Mouse (Mus musculus) layer of hippocampus, adult 8-10 months (tissue): Measurements from ENCODE around the gene Mfsd13b. TPM values are rescaled to one million over a fixed set of nuclear protein-coding genes. Genes with fewer than 3 reads are reported as not detected.
A peak's percentile ranks its signal among the peaks of the same experiment; 100 is the strongest.
"Not testable (repeated sequence)": the region's sequence is repeated elsewhere in the genome, so short reads cannot be mapped to it uniquely, and the experiment has no call there.

Source experiments
- DNase-seq, 2 experiments: peaks; one replicate each; pipeline ENCODE4 v3.0.0; 2022; ENCODE audit warnings: low spot score in 2 of 2
- total RNA-seq, 4 experiments: library from RNA; stranded (reverse); gene quantifications; 2 replicates each; pipeline ENCODE4 v1.2.4; 2022

The Mfsd13b gene
- total RNA-seq, 4 experiments from 2014 or later, result 0.92 to 3.2 (median 1.4) TPM

DNA sequence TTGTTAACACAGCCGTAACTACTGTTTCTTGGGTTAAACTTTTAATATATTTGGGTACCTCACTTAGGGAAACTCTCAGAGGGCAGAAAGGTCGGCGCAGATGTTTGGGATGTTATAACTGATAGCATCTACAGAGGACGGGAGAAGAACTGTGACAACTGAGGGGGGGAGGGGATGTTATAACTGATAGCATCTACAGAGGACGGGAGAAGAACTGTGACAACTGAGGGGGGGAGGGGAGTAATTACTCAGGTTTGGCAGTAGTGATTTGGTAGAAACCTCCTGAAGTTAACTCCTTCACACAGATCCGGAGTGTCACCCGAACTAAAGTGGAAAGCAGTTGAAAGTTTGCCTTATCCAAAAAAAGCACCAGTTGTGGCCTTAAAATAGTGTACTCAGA, 659 bp downstream of the Mfsd13b start:
- no peak for DNase-seq

DNA sequence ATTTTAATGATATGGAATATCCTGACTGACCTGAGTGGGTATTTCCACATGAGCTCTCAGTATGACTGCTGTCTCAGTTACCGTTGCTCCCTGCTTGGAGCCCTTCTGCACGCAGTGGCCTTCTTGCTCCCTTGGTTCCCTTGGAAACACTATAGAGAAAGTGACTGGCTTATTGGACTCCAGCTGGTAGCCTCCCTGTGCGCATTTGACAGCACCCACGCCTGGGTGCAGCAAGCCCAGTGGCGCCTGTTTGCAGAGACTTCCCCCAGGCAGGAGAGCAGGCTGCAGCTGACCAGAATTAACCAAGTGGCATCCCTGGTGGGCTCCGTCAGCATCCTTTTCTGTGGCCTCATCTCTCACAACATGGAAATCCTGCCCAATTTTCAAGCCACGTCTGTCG, 8.9 kb downstream of the Mfsd13b start:
- peak in 1 of 2 experiments; percentile 22 for DNase-seq

GRCm38 (mm10) chr7:120999021-120999530, 16.8 kb downstream of the Mfsd13b start:
- no peak for DNase-seq

GRCm38 (mm10) chr7:121000065-121000822, 17.9 kb downstream of the Mfsd13b start:
- no peak for DNase-seq

DNA sequence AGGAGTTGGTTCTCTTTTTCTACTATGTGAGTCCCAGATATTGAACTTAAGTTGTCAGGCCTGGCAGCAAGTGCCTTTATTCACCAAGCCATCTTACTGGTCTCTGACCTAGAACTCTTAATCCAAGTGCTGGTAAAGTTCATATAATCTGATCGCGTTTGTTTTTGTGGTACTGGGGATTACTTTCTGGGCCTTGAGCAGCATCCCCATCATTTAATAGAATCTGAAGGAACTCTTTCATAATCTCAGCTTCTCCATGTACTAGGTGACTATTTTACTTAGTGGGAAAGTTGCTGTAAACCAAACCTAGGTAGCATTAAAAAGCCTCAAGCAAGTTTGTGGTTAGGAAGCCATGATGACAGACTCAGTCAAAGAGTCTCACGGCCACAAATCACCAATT, 19.6 kb downstream of the Mfsd13b start:
- DNase-seq, result no peak

GRCm38 (mm10) chr7:121002407-121002928, 20.2 kb downstream of the Mfsd13b start:
- DNase-seq, result no peak

GRCm38 (mm10) chr7:121003793-121004418, 21.6 kb downstream of the Mfsd13b start:
- DNase-seq, result no peak

GRCm38 (mm10) chr7:121011794-121012689, 29.7 kb downstream of the Mfsd13b start:
- no peak for DNase-seq

GRCm38 (mm10) chr7:121014486-121014885, 32.2 kb downstream of the Mfsd13b start:
- DNase-seq, result no peak

DNA sequence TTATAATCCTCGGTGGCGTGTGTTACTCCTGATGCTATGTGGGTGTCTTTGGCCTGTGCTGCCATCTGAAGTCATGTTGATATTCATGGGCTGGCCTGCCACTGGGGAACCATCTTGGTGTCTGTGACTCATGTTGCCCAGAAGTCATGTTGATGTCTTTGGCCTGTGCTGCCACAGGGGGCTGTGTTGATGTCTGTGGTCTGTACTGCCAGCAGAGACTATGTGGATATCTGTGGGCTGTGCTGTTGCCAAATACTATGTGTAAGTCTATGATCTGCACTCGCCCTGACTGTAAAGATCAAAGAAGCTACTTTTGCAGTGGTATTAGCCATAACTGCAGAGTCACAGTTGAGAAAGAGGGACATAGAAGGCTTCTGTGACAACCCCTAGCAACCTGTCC, 36.5 kb downstream of the Mfsd13b start:
- DNase-seq, result no peak

- no peak for DNase-seq
These were observed 38.0 kb downstream of the Mfsd13b start for GRCm38 (mm10) chr7:121020277-121020676.

DNA sequence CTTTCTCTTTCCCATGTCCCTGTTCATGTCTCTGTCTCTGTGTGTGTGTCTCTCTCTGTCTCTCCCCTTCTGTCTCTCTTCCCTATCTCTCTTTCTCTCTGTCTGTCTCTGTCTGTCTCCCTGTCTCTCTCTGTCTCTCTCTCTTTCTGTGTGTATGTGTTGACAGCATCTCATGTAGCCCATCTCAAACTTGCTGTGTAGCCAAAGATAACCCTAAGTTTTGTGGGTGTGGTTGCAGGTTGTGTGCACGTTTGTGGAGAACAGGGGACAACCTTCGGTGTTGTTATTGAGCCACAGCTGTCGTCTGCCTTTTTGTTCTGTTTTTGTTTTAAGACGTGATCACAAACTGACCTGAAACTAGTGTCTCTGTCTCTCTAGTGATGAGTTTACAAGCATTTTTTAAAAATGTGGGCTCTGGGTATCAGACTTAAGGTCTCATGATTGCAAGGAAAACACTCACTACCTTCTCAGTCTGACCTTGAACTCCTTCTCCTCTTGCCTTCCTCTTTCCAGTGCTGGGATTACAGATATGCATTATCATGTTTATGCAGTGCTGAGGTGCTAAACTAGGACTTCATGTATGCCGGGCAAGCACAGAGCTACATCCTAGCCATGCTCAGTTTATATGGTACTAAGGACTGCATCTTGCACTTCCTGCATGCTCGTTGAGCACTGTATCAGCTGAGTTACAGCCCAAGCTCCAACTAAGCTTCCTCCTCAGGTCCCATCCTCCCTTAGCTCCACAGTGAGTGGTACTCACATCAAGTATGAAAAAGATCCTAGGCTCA, 43.1 kb downstream of the Mfsd13b start:
- no peak for DNase-seq

- DNase-seq, result no peak
These were observed 44.0 kb downstream of the Mfsd13b start for GRCm38 (mm10) chr7:121026300-121026699.

GRCm38 (mm10) chr7:121029947-121030346, 47.6 kb downstream of the Mfsd13b start:
- not testable (repeated sequence) for DNase-seq

DNA sequence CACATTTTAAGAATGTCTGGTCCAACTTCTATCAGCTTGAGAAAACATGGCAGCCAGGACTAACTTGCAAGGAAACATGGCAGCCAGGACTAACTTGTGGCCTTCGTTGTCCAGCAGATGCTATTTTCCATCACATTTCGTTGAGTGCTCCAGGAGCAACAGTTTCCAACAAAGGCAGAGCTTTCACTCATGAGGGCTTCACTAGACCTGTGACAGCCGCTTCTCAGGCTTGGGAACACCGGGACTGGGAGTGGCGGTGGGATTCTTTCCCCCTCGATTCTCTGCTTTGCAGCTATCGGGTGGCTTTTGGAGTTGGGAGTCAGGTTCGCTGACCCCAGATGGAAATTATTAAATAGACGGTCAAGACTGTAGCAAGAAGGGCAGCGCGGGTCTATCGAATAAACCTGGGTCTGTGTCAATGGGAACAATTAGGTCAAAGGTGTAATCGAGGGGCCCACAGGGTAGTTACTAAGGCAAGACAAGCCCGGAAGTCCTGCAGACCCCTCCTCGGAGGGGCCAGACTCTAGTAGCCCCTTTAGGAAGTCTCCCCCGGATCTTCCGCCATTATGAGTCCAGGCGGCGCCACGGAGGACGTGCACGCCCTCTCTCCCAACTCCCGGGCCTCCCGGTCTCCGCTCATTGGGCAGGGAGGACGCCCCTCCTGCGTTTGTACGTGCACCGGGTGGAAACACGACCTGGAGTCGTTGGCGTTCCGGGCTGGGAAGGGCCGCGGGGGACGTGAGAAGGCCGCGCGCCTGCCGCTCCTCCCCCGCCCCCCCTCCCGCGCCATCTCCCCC, 51.7 kb downstream of the Mfsd13b start, which contains the start of gene Mettl9:
Mettl9 (plus strand) TSS at position 590 of the 797 bp plus-strand sequence.
- peak; percentile 87 to 88 for DNase-seq

- peak; percentile 39 to 50 for DNase-seq
These were observed 52.4 kb downstream of the Mfsd13b start for GRCm38 (mm10) chr7:121034701-121035141.

GRCm38 (mm10) chr7:121035161-121035721, 52.9 kb downstream of the Mfsd13b start:
- DNase-seq, result peak in 1 of 2 experiments; percentile 15

DNA sequence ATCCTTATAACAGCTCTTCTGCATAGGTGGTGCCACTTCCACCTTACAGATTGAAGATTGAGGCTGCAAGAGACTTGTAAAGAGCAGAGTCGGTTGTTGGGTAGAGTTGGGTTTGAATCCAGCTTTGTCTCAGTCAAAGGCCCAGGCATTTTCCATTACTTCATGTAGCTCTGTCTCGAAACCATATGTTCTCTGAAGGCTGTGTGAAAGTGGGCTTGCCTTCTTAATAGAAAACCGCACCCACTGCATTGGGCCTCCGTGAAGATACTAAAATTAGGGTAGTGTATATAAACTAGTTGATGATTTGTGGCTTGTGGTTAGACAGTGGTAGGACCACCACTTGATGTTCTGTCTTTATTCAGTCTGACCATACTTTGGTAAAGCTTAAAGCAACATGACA, 58.3 kb downstream of the Mfsd13b start:
- DNase-seq, result no peak

DNA sequence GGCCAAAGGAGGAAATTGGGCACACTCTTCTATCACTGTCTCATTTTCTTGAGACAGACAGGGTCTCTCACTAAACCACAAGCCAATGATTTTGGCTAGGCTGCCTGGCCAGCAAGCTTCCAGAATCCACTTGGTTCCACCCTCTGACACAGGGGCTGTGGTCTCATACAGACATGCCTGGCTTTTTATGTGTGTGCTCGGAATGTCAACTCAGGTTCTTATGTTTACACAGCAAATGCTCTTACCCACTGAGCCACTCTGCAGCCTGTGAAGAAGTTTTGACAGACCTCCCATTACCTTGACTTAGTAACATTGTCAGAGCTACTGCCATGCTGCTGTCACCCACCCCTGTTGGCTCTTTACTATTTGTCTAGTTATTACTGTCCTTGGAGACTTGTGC, 59.7 kb downstream of the Mfsd13b start:
- DNase-seq, result no peak
